Mouse (Mus musculus) heart, postnatal 25 days (tissue): Measurements from ENCODE around the gene Zfp988. TPM values are rescaled to one million over a fixed set of nuclear protein-coding genes. Genes with fewer than 3 reads are reported as not detected.

Experiments used
- total RNA-seq, 2 experiments: library from RNA; stranded (reverse); gene quantifications; 2 replicates each; pipeline ENCODE4 v1.2.3; 2021

Zfp988 gene
- total RNA-seq, 2 experiments from 2014 or later, result not detected

Other genes starting within 250 kb of the Zfp988 start
- 1 to 10 TPM; 5.7 to 5.9 TPM for gene Zfp991, start 173.6 kb upstream of the Zfp988 start, total RNA-seq
- under 1 TPM in 1 of 2 experiments, not detected in 1; 0.52 TPM for gene Zfp978, start 55.6 kb downstream of the Zfp988 start, total RNA-seq
- gene Zfp982, start 186.7 kb downstream of the Zfp988 start, total RNA-seq, result 1 to 10 TPM; 7.4 to 8.4 TPM
- under 1 TPM; 0.11 to 0.16 TPM for gene Gm16503, start 234.5 kb downstream of the Zfp988 start, total RNA-seq
- under 1 TPM; 0.28 to 0.31 TPM for gene Zfp985, start 247.6 kb downstream of the Zfp988 start, total RNA-seq